Mouse (Mus musculus) lung, embryonic 14.5 days (tissue): Measurements from ENCODE around the gene Ppan. TPM values are rescaled to one million over a fixed set of nuclear protein-coding genes. Genes with fewer than 3 reads are reported as not detected.

Experiments used
- ATAC-seq: fragments of 200-750 bp; cut with Nextera tagmentation; 2 replicates; pipeline ENCODE4 v1.8.0; 2017; ENCODE audit warnings: mild to moderate bottlenecking, moderate TSS enrichment, moderate library complexity; ENCODE audit not compliant: insufficient read depth
- DNase-seq: peaks from one replicate; pipeline ENCODE4 v3.0.0-alpha.2; 2015
- H3K27ac ChIP-seq: fragments of 300-500 bp; sonication (generic); 2 replicates; pipeline ENCODE4 v1.5.1; 2014; ENCODE audit warnings: low read depth, mild to moderate bottlenecking, moderate library complexity
- H3K27me3 ChIP-seq: fragments of 300-500 bp; sonication (generic); 2 replicates; pipeline ENCODE4 v1.6.1; 2014; ENCODE audit warnings: low read length, control low read depth; ENCODE audit not compliant: insufficient read depth
- H3K36me3 ChIP-seq: fragments of 300-500 bp; sonication (generic); 2 replicates; pipeline ENCODE4 v1.6.1; 2014; ENCODE audit warnings: control low read depth; ENCODE audit not compliant: insufficient read depth
- H3K4me1 ChIP-seq: fragments of 300-500 bp; sonication (generic); 2 replicates; pipeline ENCODE4 v1.6.1; 2014; ENCODE audit warnings: antibody characterized with exemption, control low read depth; ENCODE audit not compliant: insufficient read depth
- H3K4me2 ChIP-seq: fragments of 300-500 bp; sonication (generic); 2 replicates; pipeline ENCODE4 v1.6.1; 2014; ENCODE audit warnings: mild to moderate bottlenecking
- H3K4me3 ChIP-seq: fragments of 300-500 bp; sonication (generic); 2 replicates; pipeline ENCODE4 v1.5.1; 2014; ENCODE audit warnings: low read depth, low read length
- H3K9ac ChIP-seq: fragments of 300-500 bp; sonication (generic); 2 replicates; pipeline ENCODE4 v1.6.1; 2014
- H3K9me3 ChIP-seq: fragments of 300-500 bp; sonication (generic); 2 replicates; pipeline ENCODE4 v1.6.1; 2016; ENCODE audit warnings: low read depth, low read length, control low read depth
- CTCF ChIP-seq: IDR thresholded peaks from 2 replicates; pipeline ENCODE4 v1.5.1; 2016; ENCODE audit warnings: antibody characterized with exemption, low read depth
- WGBS: fragments of 180-500 bp; shearing (Covaris S2); extraction: QIAGEN DNeasy Blood & Tissue Kit; methylation state at CpG from one replicate; pipeline ENCODE4 v1.1.7; 2014; 5-methylcytosine and 5-hydroxymethylcytosine counted together
- polyA plus RNA-seq: library from polyadenylated mRNA; unstranded; fragments of >200 nt; fragmentation: Nextera tagmentation; extraction: Ambion mirVana; gene quantifications from 2 replicates; pipeline ENCODE4 v1.2.1, GENCODE M21; 2014

Ppan gene
- polyA plus RNA-seq, 1 experiment from 2014 or later = 83.6 TPM

- ATAC-seq = no peak
Observed at GRCm38 (mm10) chr9:20861821-20862220, 26.2 kb upstream of the Ppan start.

GRCm38 (mm10) chr9:20862225-20862624 is 25.8 kb upstream of the Ppan start:
- Histone ChIP-seq H3K4me2 (no peak overlapping the region), H3K27me3 (no peaks in the 10 kb centered on the region; the same call in 1 of the 2 replicates), H3K4me1 (no peaks in the 10 kb centered on the region), H3K27ac (no peak overlapping the region), H3K9me3 (no peaks in the 10 kb centered on the region), H3K4me3 (no peak overlapping the region), H3K9ac (no peak overlapping the region), H3K36me3 (no peaks in the 10 kb centered on the region)
- no peak for TF ChIP-seq CTCF
- DNase-seq = no peak
- WGBS = 51% methylated on average over 4 of the region's 4 CpGs
- ATAC-seq = no peak

More at GRCm38 (mm10) chr9:20861821-20862220, 26.2 kb upstream of the Ppan start:
- Histone ChIP-seq H3K9ac (no peak overlapping the region), H3K4me2 (no peak overlapping the region), H3K4me1 (no peaks in the 10 kb centered on the region), H3K27ac (no peak overlapping the region), H3K27me3 (no peaks in the 10 kb centered on the region), H3K4me3 (no peak overlapping the region), H3K9me3 (no peaks in the 10 kb centered on the region), H3K36me3 (no peaks in the 10 kb centered on the region)
- 7% methylated on average over 4 of the region's 4 CpGs for WGBS
- DNase-seq = peak; percentile 78
- peak; percentile 72 for TF ChIP-seq CTCF

GRCm38 (mm10) chr9:20866879-20867278 is 21.1 kb upstream of the Ppan start:
- Histone ChIP-seq H3K4me2 (no peak overlapping the region), H3K9ac (no peak overlapping the region), H3K27ac (no peak overlapping the region), H3K36me3 (no peaks in the 10 kb centered on the region), H3K4me3 (no peak overlapping the region), H3K9me3 (no peaks in the 10 kb centered on the region), H3K4me1 (no peaks in the 10 kb centered on the region), H3K27me3 (peaks cover 23% of the 10 kb centered on the region)
- TF ChIP-seq CTCF = no peak
- DNase-seq (no peak), ATAC-seq (no peak)
- WGBS = 47% methylated on average over 3 of the region's 3 CpGs

- H3K4me1 ChIP-seq = no peaks in the 10 kb centered on the region
- H3K9ac ChIP-seq = peak within 1 kb of the TSS; percentile 61
- H3K4me2 ChIP-seq = peak within 1 kb of the TSS; percentile 67
- 7% methylated on average over 53 of the region's 53 CpGs for WGBS
- H3K9me3 ChIP-seq = no peaks in the 10 kb centered on the region
- peak within 1 kb of the TSS; percentile 43 for H3K4me3 ChIP-seq
- H3K27ac ChIP-seq = no peak within 1 kb of the TSS
- ATAC-seq (peak; percentile 59), DNase-seq (peak; percentile 66)
- no peak for TF ChIP-seq CTCF
- peaks cover 23% of the 10 kb centered on the region for H3K27me3 ChIP-seq
- no peaks in the 10 kb centered on the region for H3K36me3 ChIP-seq
Observed at GRCm38 (mm10) chr9:20868448-20869001, 19.4 kb upstream of the Ppan start, which contains the start of gene A230050P20Rik. A230050P20Rik (plus strand) TSS chr9:20868642.

- 3% methylated on average over 19 of the region's 19 CpGs for WGBS
- no peak for DNase-seq
- ATAC-seq = no peak
- no peaks in the 10 kb centered on the region for H3K36me3 ChIP-seq
- no peak overlapping the region for H3K27ac ChIP-seq
- no peak overlapping the region for H3K9ac ChIP-seq
- TF ChIP-seq CTCF = no peak
- H3K4me1 ChIP-seq = no peaks in the 10 kb centered on the region
- H3K9me3 ChIP-seq = no peaks in the 10 kb centered on the region
- peak overlapping the region; percentile 67 for H3K4me2 ChIP-seq
- peaks cover 23% of the 10 kb centered on the region for H3K27me3 ChIP-seq
- peak overlapping the region; percentile 43 for H3K4me3 ChIP-seq
Observed at GRCm38 (mm10) chr9:20869246-20869645, 18.7 kb upstream of the Ppan start.

GRCm38 (mm10) chr9:20870211-20871173 is 17.5 kb upstream of the Ppan start:
- 70% methylated on average over 12 of the region's 12 CpGs for WGBS

GRCm38 (mm10) chr9:20872991-20873390 is 15.0 kb upstream of the Ppan start:
- no peak for TF ChIP-seq CTCF
- no peak overlapping the region for H3K9ac ChIP-seq
- no peak overlapping the region for H3K27ac ChIP-seq
- H3K9me3 ChIP-seq = no peaks in the 10 kb centered on the region
- DNase-seq = no peak
- no peaks in the 10 kb centered on the region for H3K36me3 ChIP-seq
- H3K4me3 ChIP-seq = no peak overlapping the region
- peaks cover 17% of the 10 kb centered on the region for H3K27me3 ChIP-seq
- no peak for ATAC-seq
- 89% methylated on average over 10 of the region's 10 CpGs for WGBS
- H3K4me2 ChIP-seq = no peak overlapping the region
- no peaks in the 10 kb centered on the region for H3K4me1 ChIP-seq

More at GRCm38 (mm10) chr9:20870211-20871173, 17.5 kb upstream of the Ppan start:
- Histone ChIP-seq H3K9me3 (no peaks in the 10 kb centered on the region), H3K36me3 (no peaks in the 10 kb centered on the region), H3K27ac (no peak overlapping the region), H3K4me3 (no peak overlapping the region), H3K9ac (no peak overlapping the region), H3K4me1 (no peaks in the 10 kb centered on the region), H3K27me3 (peaks cover 23% of the 10 kb centered on the region), H3K4me2 (no peak overlapping the region)
- DNase-seq (no peak), ATAC-seq (no peak)
- peak; percentile 39 for TF ChIP-seq CTCF
